Mouse (Mus musculus) ovary, postnatal 14 days (tissue): Measurements from ENCODE around the gene Cyfip1.
"Not testable (repeated sequence)": the region's sequence is repeated elsewhere in the genome, so short reads cannot be mapped to it uniquely, and the experiment has no call there.

ENCODE experiments used
- DNase-seq: peaks from one replicate; pipeline ENCODE4 v3.0.0; 2022; ENCODE audit warnings: low spot score

Cyfip1 gene

DNA sequence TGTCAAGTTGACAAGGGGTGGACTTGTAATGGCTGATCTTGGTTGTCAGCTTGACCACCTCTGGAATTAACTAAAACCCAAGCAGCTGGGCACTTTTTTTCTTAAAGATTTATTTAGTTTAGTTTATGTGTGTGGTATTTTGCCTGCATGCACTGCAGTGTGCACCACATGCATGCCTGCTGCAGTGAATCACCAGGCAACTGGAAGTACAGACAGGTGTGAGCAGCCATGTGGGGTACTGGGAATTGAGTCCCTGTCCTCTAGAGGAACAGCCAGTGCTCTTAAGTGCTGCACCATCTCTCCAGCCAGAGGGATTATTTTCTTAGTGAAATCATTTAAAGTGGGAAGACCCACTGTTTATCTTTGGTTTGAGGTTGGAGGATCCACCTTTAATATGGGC, 23.5 kb downstream of the Cyfip1 start:
- DNase-seq: no peak

DNA sequence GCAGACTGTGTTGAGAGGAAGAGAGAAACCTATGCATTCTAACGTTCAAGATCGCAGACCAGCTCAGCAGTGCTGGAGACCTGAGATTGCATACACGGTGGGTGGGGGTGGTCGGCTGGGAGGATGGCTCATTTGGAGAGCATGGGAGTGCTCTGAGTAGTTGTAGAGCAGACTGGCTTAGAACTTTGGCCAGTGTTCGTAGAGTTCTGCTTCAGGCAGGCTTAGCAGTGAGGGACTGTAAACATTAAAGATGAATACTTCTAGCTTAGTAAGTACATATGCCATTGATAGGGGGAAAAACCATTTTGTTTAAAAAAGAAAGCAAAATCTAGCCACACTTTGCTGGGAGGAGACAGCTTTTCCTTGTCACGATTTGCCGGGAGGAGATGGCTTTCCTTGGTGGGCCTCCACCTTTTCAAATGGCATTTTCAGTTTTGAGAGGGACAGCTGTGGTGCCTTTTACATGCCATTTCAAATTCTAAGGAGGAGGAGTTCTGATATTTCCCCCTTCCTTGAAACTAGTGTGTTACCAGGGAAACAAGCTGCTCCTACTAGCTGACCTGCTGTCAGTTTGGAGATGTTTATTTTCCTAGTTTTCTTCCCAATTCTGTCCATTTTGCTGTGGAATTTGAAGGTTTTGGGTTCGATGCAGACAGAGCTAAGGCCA, 24.3 kb downstream of the Cyfip1 start:
- DNase-seq: no peak

DNA sequence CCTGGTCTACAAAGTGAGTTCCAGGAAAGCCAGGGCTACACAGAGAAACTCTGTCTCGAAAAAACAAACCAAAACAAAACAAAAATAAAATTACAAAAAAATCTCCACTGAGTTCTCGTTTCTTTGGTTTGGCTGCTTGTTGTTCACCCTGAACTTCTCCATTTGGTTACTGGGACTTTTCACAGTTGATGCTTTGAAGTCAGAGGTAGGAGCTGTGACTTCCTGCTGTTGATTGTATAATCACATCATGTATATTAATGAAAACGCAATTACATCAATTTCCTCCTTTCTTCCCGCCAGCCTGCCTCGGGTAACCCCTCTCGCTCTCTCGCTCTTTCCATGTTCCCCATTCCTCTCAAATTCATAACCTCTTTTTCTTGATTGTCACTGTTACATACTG, 26.7 kb downstream of the Cyfip1 start:
- no peak for DNase-seq

DNA sequence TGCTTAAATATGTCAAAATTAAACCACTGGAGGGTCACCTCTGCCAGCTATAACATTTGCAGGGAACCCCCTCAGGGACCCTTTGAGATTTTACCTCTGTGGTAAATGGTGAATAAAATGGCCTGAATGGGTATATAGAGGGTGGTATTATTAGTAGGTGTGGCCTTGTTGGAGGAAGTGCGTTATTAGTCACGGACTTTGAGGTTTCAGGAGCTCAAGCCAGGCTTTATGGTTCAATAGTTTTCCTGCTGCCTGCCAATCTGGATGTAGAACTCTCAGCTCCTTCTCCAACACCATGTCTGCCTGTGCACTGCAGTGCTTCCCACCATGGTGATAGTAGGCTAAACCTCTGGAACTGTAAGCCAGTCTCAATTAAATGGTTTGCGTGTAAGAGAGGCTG, 27.7 kb downstream of the Cyfip1 start:
- DNase-seq: no peak

DNA sequence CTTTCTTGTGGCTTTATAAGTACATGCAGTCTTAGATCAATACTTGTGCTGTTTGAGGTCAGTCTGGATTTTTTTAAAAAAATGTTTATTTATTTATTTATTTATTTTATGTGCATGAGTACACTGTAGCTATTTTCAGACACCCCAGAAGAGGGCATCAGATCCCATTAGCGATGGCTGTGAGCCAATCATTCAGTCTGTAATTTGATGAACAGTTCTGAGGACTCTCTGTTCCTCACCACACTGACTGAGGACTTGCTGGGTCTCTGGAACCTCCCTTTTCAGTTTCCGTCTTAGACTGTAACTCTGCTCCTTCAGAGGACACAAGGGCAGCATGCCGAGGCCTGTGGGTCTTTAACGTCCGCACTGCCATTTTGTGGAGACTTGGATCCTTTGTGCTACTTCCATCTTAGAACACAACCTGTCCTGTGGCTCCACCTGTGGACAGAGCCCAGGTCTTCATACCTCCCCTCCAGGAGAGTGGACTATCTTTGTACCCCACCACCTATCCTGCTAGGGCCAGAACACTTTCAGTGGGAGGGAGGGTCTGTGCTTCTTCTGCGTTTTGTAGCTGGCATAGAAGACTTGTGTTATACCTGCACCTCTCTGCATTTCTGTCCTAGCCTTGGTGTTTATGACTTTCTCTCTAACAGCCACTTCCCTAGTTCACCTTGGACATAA, 28.9 kb downstream of the Cyfip1 start:
- DNase-seq: no peak

DNA sequence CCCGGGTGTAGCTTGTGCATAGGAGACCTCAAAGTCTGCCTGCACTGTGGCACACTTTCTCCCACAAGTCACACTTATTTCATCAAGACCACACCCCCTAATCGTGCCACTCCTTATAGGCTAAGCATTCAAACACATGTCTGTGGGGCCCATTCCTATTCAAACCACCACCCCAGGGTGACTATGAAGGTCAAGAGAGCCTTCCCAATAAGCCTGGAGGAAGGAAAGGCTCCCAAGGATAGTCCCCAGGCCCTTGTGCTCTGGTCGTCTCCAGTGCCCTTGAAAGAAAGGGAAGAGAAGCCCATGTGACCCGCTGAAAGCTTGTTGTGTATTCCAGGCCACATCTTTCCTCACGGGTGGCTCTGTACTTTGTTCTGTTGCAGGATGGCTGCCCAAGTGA, 29.9 kb downstream of the Cyfip1 start:
- no peak for DNase-seq

DNA sequence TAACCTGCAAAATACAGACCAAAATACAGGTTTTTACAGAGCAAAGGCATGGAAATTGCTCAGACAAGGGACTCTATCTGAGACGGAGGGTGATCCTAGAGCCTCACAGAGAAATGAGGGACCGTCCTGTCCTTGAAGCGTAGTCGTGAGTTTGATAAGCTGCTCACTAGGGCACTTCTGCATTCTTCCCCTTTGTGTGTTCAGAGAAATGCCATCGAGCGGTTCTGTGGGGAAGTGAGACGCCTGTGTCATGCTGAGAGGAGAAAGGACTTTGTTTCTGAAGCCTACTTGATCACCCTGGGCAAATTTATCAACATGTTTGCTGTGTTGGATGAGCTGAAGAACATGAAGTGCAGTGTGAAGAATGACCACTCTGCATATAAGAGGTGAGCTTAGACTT, 33.2 kb downstream of the Cyfip1 start:
- DNase-seq: no peak

DNA sequence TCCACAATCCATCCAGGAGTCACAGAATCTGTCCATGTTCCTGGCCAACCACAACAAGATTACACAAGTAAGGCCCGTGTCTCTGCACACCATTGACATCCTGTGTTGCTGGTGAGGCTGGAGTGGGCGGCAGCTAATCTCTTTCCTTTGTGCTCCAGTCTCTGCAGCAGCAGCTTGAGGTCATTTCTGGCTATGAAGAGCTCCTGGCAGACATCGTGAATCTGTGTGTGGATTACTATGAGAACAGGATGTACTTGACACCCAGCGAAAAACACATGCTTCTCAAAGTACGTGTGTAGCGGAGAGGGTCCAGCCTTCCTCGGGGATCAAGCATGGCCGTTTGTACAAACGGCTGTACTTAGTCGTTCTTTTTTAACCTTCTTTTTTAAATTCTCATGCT, 36.2 kb downstream of the Cyfip1 start:
- DNase-seq: no peak

DNA sequence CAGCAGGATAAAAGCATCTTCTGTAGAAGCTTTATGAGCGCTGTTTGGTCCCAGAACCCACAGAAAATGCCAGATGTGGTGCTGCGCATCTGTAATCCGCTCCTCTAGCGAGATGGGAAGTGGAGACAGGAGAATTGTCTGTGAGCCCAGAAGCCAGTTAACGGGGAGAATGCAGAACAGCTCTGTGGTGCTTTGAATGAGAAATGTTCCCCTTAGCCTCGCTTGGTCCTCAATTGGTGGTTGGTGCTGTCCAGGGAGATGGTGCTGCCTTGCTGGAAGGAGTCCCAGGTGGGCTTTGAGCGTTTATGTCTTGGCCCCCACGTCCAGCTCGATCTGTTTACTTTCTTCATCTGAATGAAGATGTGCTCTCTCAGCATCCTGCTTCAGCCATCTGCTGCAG, 39.3 kb downstream of the Cyfip1 start:
- DNase-seq: no peak

DNA sequence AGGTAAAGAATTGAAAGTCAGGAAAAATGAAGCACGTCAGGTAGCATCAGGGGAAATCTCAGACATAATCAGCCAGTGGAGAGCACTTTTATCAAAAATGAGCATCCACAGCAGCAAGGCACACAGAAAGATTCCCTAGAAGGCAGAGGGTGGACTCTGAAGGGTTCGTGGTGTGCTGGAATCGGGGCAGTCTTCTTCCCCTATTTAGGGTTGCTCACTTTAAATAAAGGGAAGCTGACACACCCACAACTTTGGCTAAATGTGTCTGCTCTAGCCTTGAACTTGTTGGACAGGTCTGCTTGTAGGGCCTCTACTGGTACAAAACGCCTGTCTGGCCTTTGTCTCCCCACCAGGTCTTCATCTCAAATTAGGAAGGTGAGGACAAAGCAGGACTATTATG, 47.1 kb downstream of the Cyfip1 start:
- no peak for DNase-seq

DNA sequence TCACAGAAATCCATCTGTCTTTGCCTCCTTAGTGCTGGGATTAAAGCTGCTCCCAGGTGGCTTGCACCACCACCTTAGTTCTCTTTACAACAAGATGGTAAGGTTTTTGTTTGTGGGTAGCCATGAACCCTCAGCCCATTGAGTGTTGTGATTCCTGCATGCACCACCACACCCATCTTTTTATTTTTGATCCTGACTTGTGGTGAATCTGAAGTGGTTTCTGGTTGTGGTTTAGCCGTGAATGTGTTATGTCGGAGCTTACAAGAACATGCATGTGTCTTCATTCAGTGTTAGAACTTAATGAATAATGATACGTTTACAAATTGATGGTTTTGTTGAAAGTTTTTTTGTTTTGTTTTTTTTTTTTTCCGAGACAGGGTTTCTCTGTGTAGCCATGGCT, 48.5 kb downstream of the Cyfip1 start:
- DNase-seq: no peak

DNA sequence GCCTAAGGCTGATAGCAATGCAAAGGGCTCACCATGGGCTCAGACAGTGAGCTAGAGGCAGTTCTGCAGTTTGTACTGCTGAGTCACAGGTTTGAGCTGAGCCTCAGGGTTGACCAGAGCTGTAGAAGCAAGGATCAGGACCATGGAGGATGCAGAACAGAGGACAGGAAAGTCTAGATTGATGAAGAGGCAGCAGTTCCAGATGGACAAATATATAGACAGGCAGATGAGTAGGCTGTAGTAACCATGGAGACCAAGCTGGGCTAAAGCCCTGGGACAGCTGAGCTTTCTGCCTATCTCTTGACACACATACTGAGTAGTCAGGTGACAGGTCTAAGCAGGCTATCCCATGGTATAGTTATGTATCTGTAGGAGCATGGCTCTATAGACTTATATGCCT, 49.2 kb downstream of the Cyfip1 start:
- no peak for DNase-seq

DNA sequence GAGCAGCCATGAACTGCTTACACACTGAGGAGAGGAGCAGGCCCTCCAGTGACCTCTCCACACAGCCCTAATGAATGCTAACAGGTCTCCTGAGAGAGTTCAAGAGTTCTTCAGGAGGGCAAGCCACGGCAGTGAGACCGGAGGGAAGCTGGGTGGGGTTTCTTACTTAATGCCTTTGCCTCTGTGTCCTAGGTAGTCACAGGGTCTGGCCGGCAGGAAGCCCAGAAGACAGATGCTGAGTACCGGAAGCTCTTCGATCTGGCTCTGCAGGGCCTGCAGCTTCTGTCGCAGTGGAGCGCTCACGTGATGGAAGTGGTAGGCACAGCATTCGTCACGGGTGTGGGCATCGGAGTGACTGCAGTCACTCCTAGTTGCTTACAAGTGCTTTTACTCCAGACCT, 50.3 kb downstream of the Cyfip1 start:
- DNase-seq: no peak

DNA sequence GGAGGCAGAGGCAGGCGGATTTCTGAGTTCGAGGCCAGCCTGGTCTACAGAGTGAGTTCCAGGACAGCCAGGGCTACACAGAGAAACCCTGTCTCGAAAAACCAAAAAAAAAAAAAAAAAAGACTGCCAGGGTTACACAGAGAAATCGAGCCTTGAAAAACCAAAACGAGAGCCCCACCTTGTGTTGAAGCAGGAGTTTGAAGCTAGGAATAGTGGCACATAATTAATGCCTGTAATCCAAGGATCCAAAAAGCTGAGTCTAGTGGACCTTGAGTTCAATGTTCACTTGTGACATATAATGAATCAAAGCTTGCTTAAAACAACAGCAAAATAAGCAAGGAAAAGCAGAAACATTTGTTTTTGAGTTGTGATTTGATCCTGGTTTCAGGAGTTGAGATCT, 62.2 kb downstream of the Cyfip1 start:
- no peak for DNase-seq

DNA sequence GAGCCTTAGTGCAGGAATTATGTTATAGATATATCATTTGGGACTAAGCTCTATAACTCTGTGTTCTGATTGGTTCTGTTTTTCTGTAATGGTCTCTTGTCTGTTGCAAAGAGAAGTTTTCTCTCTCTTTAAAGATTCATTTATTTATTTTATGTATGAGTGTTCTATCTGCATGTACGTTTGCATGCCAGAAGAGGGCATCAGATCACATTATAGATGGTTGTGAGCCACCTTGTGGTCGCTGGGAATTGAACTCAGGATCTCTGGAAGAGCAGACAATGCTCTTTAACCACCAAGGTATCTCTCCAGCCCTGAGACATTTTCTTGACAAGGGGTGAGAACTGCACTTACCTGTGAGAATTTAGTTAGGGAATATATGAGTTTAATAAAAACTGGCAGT, 63.9 kb downstream of the Cyfip1 start:
- DNase-seq: no peak

DNA sequence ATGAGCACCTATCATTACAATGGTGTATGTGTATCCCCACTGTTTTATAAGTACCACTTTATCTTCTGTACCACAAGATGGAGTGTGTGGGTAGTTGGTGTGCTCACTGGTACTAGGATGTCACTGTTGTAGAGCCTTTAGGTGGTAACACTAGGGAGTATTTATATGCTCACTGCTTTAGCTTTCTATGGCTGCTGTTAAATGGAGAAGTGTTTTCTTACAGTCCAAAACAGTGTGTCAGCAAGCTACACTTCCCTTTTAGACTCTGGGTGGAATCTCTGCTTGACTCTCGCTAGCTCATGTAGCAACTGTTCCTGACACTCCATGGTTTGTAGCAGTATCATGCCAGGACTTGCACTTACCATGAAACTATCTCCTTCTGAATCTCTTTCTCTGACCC, 68.0 kb downstream of the Cyfip1 start:
- no peak for DNase-seq

DNA sequence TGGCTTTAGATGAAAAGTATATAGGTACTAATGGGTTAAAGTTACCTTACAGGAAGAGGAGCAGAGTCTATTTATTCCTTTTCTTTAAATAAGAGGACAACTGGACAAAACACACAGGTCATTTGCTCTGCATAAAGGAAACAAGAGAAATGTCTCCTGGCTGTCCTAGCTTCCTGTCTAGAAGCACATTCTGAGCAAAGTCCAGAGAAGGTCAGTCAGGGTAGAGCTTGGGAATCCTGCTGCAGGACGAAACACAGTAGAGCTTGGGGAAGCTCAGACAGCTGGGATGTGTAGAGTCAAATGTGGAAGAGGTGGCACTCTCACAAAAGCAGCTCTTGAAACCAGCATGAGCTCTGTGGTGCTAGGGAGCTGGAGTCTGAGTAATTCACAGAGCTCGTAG, 68.8 kb downstream of the Cyfip1 start:
- no peak for DNase-seq

DNA sequence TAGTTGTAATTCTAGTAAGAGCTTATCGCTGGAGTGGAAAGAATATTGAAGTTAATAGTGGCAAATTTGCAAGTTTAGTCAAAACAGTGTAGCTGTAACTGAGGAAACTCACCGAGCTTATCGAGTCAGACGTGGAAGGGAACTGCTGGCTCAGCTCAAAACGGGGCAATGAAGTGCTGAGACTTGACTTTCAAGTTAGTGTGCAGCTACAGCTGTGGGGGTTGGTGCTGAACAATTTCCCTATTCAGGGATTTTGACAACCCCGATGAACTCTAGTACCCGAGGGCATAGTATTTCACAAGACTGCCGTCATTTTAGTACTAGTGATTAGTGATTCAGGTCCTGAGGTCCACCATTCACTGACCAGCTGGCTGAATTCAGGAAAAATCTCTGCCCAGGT, 69.8 kb downstream of the Cyfip1 start:
- no peak for DNase-seq

DNA sequence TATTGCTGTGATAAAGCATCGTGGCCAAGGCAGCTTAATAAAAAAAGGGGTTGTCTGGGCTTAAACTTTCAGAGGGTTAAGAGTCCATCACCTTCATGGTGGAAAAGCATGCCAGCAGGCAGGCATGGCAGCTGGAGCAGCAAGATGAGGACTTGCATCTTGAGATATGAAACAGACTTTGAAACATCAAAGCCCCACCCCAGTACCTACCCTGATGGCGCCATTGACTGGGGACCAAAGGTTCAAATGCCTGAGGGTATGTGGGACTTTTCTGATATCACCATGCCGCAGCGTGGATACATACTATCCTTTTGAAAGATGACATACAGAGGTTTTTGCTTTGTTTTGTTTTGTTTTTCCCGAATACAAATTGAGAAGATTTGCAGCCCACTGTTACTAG, 70.6 kb downstream of the Cyfip1 start:
- no peak for DNase-seq

DNA sequence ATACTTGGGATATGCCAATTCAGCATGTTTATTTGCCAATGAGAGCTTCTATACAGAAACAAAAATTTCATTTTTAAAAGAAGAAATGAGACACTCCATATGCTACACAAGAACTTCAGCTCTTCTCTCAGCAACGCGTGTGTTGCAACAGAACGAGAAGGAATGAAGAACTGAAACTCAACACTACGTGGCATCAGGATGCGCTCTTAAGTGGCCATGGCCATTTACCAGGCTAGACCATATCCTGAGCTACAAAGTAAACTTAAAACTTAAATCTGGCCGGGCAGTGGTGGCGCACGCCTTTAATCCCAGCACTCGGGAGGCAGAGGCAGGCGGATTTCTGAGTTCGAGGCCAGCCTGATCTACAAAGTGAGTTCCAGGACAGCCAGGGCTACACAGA, 76.8 kb downstream of the Cyfip1 start:
- DNase-seq: not testable (repeated sequence)

DNA sequence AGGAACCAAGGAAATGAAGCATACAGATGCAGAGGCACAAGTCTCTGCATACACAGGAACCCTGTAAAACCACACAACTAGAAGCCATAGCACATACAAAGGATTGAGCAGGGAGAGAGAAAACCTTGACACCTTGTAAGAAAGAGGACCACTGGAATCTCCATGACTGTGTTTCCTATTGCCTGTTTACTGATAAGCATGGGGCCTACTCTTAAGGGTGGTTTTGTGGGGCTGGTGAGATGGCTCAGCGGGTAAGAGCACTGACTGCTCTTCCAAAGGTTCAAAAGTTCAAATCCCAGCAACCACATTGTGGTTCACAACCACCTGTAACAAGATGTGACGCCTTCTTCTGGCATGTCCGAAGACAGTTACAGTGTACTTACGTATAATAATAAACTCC, 85.7 kb downstream of the Cyfip1 start:
- no peak for DNase-seq

DNA sequence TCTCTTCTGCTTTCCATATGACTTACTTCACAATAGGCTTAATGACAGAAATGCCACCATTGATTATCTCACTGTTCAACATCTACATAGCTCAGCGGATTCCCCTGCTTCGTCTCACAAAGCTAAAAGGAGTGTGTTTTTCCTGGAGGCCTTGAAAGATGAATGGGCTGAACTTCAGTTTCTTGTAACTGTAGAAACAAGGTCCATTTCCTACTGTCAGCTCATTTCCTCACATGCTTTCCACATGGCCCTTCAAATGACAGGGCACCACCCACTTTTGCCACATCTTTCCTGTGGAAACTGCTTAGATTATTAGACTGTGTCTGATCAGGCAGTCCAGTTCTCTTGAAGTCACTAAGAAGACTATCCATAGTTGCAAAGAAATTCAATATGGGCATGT, 87.1 kb downstream of the Cyfip1 start:
- no peak for DNase-seq

DNA sequence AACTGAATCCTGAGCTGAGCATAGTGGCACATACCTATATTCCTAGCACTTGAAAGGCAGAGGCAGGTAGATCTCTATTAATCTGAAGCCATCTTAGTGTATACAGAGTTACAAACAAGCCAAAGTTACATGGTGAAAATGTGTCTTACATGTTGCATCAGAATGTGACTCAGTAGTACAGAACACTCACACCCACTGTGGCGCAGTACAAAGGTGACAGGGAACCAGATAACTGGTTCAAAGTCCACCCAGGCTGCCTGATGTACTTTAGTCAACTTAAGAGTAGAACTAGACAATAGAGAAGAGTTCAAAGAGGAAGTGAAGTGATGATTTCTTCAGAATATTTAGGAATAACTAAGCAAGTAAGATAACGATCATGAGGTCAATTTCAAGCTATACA, 93.5 kb downstream of the Cyfip1 start:
- no peak for DNase-seq

DNA sequence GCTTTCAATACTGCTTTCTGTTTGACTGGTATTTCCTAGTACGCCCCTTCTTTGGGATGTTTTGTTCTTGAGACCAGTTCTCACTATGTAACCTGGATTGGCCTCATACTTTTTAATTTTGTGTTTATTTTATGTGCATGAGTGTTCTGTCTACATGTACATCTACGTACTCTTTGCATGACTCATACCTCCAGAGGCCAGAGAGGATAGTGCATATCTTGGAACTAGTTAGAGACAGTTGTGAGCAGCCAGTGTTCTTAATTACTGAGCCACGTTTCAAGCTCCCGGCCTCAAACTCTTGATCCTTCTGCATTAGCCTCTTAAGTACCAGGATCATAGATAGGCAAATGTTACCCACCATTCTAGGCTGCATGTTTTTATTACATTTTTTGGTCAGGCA, 96.8 kb downstream of the Cyfip1 start:
- DNase-seq: no peak
